11 mouse cellular contexts compared by ENCODE assay signal in genomic region chr11:75934425-75934824, GRCm38 (mm10). TPM values are rescaled to one million over a fixed set of nuclear protein-coding genes. Genes with fewer than 3 reads are reported as not detected.
A peak's percentile ranks its signal among the peaks of the same experiment; 100 is the strongest.
DNase-seq lines count a peak whose midpoint lies in the region; ATAC-seq and TF ChIP-seq lines count a peak whose summit lies in the region.
"Had no signal": no experiment of that assay in that cellular context is flagged by ENCODE, and none has a peak within 500 bp of the region (broad histone marks: within the 10 kb centered on the region; RNA-seq: fewer than 3 reads in every experiment).

No protein-coding gene starts in this region.

- TF ChIP-seq CTCF in heart, adult 2 months (IDR thresholded peaks at IDR 0.05): no peak
- TF ChIP-seq CTCF in liver, adult 2 months (IDR thresholded peaks at IDR 0.05; ENCODE audit: low read depth, low read length): no peak

- TF ChIP-seq EP300 in heart, adult 2 months (IDR thresholded peaks at IDR 0.05; ENCODE audit: insufficient read depth, low read depth, low read length): no peak

- H3K9ac ChIP-seq in heart, adult 2 months (ENCODE audit: low read depth, low read length): no peak overlapping the region
- H3K9ac ChIP-seq in heart, embryonic 12.5 days: no peak overlapping the region
- H3K9ac ChIP-seq in liver, adult 2 months (ENCODE audit: low read depth, low read length): no peak overlapping the region

- ATAC-seq in heart, embryonic 12.5 days (ENCODE audit: insufficient number of reproducible peaks, low FRiP score): no peak

- H3K27ac ChIP-seq in heart, adult 2 months: peak overlapping the region; percentile 88
- H3K27ac ChIP-seq in heart, embryonic 12.5 days (ENCODE audit: poor library complexity, severe bottlenecking): no peak overlapping the region
- peak overlapping the region; percentile 15; the same call in 1 of the 2 replicates for H3K27ac ChIP-seq in liver, adult 2 months (replicated peaks; ENCODE audit: insufficient read depth, low read depth, low read length)

- peak in 1 of 2 experiments; percentile 25 for DNase-seq in heart, adult 2 months
- DNase-seq in liver, adult 2 months (ENCODE audit: extremely low read depth, low read depth, low spot score): no peak
- DNase-seq in liver: no peak
- DNase-seq in kidney, adult 9 months: peak; percentile 44
- DNase-seq in lung, postnatal 36 days: peak; percentile 57
- DNase-seq in adrenal gland, postnatal 10 days: no peak
- no peak for DNase-seq in thymus, postnatal 10 days (ENCODE audit: low spot score in 2 of 2)
- DNase-seq: B cell, adult 2 months; gastrocnemius, postnatal 10 days; thymus, postnatal 14 days had no signal

- no peaks in the 10 kb centered on the region; the same call in 1 of the 2 replicates for H3K36me3 ChIP-seq in heart, adult 2 months (ENCODE audit: control insufficient read depth, insufficient read depth, low read length)
- no peaks in the 10 kb centered on the region for H3K36me3 ChIP-seq in heart, embryonic 12.5 days
- H3K36me3 ChIP-seq in liver, adult 2 months (ENCODE audit: control insufficient read depth, insufficient read depth, low read length): no peaks in the 10 kb centered on the region

- intact Hi-C loops in heart, adult 2 months (cut with DNase I): no loop called here

- 45% methylated on average over 6 of the region's 6 CpGs for WGBS in heart, adult 2 months
- 71% methylated on average over 6 of the region's 6 CpGs for WGBS in heart, embryonic 12.5 days
- 75% methylated on average over 6 of the region's 6 CpGs for WGBS in liver, adult 2 months

- no peaks in the 10 kb centered on the region for H3K79me2 ChIP-seq in heart, adult 2 months (replicated peaks; ENCODE audit: control insufficient read depth, insufficient read depth, low read length)
- no peaks in the 10 kb centered on the region for H3K79me2 ChIP-seq in liver, adult 2 months (ENCODE audit: control insufficient read depth, insufficient read depth, low read length)

- no peak overlapping the region for H3K4me2 ChIP-seq in heart, embryonic 12.5 days

- H3K4me3 ChIP-seq in heart, adult 2 months: no peak overlapping the region
- no peak overlapping the region for H3K4me3 ChIP-seq in heart, embryonic 12.5 days
- H3K4me3 ChIP-seq in liver, adult 2 months (ENCODE audit: insufficient read depth, low read depth, low read length): no peak overlapping the region

- no peak for TF ChIP-seq POLR2A in heart, adult 2 months (IDR thresholded peaks at IDR 0.05; ENCODE audit: insufficient read depth, low read depth, low read length)
- no peak for TF ChIP-seq POLR2A in liver, adult 2 months (IDR thresholded peaks at IDR 0.05; ENCODE audit: extremely low read depth, insufficient read depth, low read length)

- H3K27me3 ChIP-seq in heart, adult 2 months (ENCODE audit: control insufficient read depth, insufficient read depth, low read length): no peaks in the 10 kb centered on the region
- no peaks in the 10 kb centered on the region for H3K27me3 ChIP-seq in heart, embryonic 12.5 days (replicated peaks)
- H3K27me3 ChIP-seq in liver, adult 2 months (ENCODE audit: control insufficient read depth, insufficient read depth, low read length): no peaks in the 10 kb centered on the region

- no peaks in the 10 kb centered on the region for H3K9me3 ChIP-seq in heart, embryonic 12.5 days (replicated peaks)

- H3K4me1 ChIP-seq in heart, adult 2 months (ENCODE audit: control insufficient read depth, insufficient read depth, low read length): peaks cover 34% of the 10 kb centered on the region
- H3K4me1 ChIP-seq in heart, embryonic 12.5 days (replicated peaks): peaks cover 61% of the 10 kb centered on the region
- 0 out of 2 replicates have a peak, but pooled peaks cover 3% of the 10 kb centered on the region for H3K4me1 ChIP-seq in liver, adult 2 months (ENCODE audit: control insufficient read depth, insufficient read depth, low read length)

RNA-seq across cellular contexts. Expression of gene Rph3al, which starts 3.8 kb away (rescaled TPM):
- total RNA-seq in heart, adult 2 months (2021): 10 to 100 TPM; 11.1 to 11.7 TPM
- 5.9 and 6.6 TPM in 2 replicates for polyA plus RNA-seq in heart, adult 2 months (2012; rRNA removed)
- polyA plus RNA-seq in heart, embryonic 12.5 days (2016; fragmentation: Nextera tagmentation; extraction: Ambion mirVana): 6.2 and 7.1 TPM in 2 replicates
- total RNA-seq in liver, adult 2 months (2014; rRNA removed): 1.3 and 1.7 TPM in 2 replicates
- polyA plus RNA-seq in liver, adult 2 months (2012; rRNA removed): 1.9 and 2.4 TPM in 2 replicates
- total RNA-seq in adrenal gland, postnatal 10 days (2021): 10 to 100 TPM; 11.2 to 12.2 TPM

Comparison
In these comparisons a context has a peak if more than half of its experiments do, and no peak if none do; other contexts are left out.
1. DNase-seq: peak in kidney, adult 9 months (single experiment) and lung, postnatal 36 days (single experiment); none in liver, adult 2 months (single experiment), liver (single experiment), adrenal gland, postnatal 10 days (single experiment) and thymus, postnatal 10 days (0 of 2).